Mouse (Mus musculus): ENCODE data around the gene Adam1b. TPM values are rescaled to one million over a fixed set of nuclear protein-coding genes. Genes with fewer than 3 reads are reported as not detected.

The Adam1b gene
- polyA plus RNA-seq (2015; fragmentation: Nextera tagmentation; extraction: Ambion mirVana): not detected in 2 replicates

DNA sequence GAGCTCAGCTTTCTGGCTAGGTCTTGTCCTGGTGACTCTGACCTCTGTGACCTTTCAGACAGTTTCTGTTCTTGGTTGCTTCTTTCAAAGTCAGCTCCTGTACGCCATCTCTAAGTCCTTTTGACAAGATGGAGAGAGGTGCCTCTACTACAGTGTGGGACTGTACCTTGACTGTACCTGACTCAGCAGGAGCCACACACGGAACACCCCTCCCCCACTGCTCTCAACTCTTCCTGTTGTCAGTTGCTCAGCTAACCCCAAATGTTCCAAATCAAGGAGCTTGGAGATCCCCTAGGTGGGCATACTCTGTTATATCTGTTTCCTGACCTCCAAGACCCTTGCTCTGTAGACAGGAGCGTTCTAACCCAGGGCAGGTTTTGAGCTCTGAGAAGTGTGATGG is at the start of gene Adam1b:
TSS of gene Adam1b (minus strand) at position 205 of the 400 bp plus-strand sequence.
- H3K36me3 ChIP-seq: no peaks in the 10 kb centered on the region
- no peaks in the 10 kb centered on the region for H3K27me3 ChIP-seq
- no peak for ATAC-seq (ENCODE audit: low FRiP score, low read depth)
- no peaks in the 10 kb centered on the region for H3K9me3 ChIP-seq
- H3K9ac ChIP-seq: no peak within 1 kb of the TSS
- no peaks in the 10 kb centered on the region for H3K4me1 ChIP-seq
- 78% methylated on average over 3 of the region's 3 CpGs for WGBS
- H3K4me3 ChIP-seq: no peak within 1 kb of the TSS
- H3K4me2 ChIP-seq (replicated peaks): no peak within 1 kb of the TSS
- no peak within 1 kb of the TSS for H3K27ac ChIP-seq

DNA sequence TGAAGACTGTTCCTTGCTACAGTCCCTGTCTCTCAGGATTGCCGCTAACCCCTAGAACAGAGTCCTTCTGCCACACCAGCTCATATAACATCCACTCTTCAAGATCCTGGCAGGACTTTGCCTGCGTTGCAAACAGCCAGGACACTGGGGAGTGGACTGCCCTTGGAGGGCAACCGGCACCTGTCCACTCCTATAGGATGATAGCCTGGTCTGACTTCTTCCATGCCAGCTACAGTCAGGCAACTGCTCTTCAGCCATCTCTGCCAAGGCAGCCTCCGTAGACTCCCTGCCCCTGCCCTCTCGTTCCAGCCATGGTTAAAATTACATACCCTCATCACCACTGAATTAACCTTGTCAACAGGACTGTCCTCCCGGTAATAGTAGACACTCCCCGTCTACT is 46.0 kb upstream of the Adam1b start:
- H3K27me3 ChIP-seq: no peaks in the 10 kb centered on the region
- H3K4me1 ChIP-seq: peaks cover 12% of the 10 kb centered on the region
- WGBS: 86% methylated on average over 7 of the region's 7 CpGs
- H3K36me3 ChIP-seq: no peaks in the 10 kb centered on the region
- no peak for ATAC-seq (ENCODE audit: low FRiP score, low read depth)
- 0 out of 2 replicates have a peak, but pooled peaks cover 5% of the 10 kb centered on the region for H3K9me3 ChIP-seq
- H3K4me3 ChIP-seq: no peak overlapping the region
- no peak overlapping the region for H3K27ac ChIP-seq
- no peak overlapping the region for H3K9ac ChIP-seq
- H3K4me2 ChIP-seq (replicated peaks): no peak overlapping the region

DNA sequence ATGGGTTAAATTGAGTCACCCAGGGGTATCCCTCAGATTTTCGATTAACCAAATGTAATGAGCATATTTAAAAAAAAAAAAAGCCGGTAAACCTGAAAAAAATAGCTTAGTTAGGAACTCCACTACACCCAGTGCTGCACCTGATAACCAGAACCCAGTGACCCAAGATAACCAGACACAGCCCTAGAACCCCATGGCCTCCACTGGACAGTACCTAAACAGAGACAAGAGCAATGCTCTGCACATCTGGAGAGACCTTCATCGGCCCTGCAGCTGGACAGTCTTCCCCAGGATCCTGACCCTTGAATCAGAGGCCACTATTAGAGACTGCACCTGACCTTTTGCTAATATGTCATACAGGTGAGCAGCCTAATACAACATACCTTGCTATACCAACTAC is 43.8 kb upstream of the Adam1b start:
- H3K9ac ChIP-seq: no peak overlapping the region
- WGBS: 94% methylated on average over 3 of the region's 3 CpGs
- peak overlapping the region; percentile 87; the same call in 1 of the 2 replicates for H3K4me2 ChIP-seq (replicated peaks)
- H3K4me3 ChIP-seq: no peak overlapping the region
- no peaks in the 10 kb centered on the region for H3K27me3 ChIP-seq
- 0 out of 2 replicates have a peak, but pooled peaks cover 5% of the 10 kb centered on the region for H3K9me3 ChIP-seq
- no peaks in the 10 kb centered on the region for H3K36me3 ChIP-seq
- H3K4me1 ChIP-seq: peaks cover 20% of the 10 kb centered on the region
- no peak for ATAC-seq (ENCODE audit: low FRiP score, low read depth)
- H3K27ac ChIP-seq: no peak overlapping the region

DNA sequence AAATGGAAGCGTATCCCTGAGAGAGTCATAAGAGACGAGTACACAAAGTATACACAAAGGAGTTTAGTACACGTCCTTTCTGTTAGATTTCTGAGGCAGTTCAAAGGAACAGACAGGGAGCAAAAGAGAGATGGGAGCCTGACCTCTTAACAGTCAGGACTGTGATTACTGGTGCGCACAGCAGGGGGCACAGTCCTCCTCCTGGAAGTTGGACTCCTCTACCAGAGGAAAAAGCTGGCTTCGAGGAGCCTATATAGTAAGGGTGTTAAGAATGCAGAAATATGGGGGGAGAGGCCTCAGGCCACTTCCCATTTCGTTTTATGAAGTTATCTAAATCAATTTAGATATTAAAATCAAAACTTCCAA is 43.3 kb upstream of the Adam1b start:
- peak overlapping the region; percentile 94; the same call in 1 of the 2 replicates for H3K27ac ChIP-seq

DNA sequence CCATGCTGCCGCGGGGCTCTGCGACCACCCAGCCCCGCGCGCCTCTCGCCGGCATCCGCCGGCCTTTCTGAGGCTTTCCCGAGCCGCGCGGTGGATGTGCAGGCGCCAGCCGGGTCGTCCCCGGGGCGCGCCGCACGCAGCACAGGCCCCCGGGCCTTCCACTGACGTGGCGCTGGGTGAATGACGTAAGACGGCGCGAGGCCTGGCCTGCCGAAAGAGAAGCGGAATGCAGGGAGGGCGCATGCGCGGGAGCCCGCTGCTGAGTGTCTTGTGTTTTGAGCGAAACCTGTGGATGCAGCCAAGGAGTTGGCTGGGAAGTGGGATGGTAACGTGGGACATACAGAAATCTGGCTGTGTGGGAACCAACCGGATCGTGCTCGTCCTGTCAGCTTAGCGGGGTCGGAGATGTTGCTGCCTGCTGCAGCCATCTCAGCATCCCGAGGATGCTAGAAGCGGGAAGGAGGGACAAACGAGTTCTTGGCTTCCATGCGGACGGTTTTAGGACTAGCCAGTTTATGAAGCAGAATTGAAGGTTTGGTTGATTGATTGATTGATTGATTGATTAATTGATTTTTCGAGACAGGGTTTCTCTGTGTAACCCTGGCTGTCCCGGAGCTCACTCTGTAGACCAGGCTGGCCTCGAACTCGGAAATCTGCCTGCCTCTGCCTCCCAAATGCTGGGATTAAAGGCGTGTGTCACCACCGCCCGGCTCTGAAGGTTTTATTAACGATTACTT is 42.7 kb upstream of the Adam1b start, which contains the start of gene Mapkapk5:
TSS of gene Mapkapk5 (minus strand) at position 113 of the 737 bp plus-strand sequence.
- Histone ChIP-seq H3K4me1 (peaks cover 20% of the 10 kb centered on the region), H3K9me3 (0 out of 2 replicates have a peak, but pooled peaks cover 3% of the 10 kb centered on the region), H3K27ac (peak within 1 kb of the TSS; percentile 94), H3K9ac (peak within 1 kb of the TSS; percentile 98), H3K36me3 (no peaks in the 10 kb centered on the region), H3K27me3 (no peaks in the 10 kb centered on the region), H3K4me2 (replicated peaks) (peak within 1 kb of the TSS; percentile 87), H3K4me3 (peak within 1 kb of the TSS; percentile 85)
- ATAC-seq (ENCODE audit: low FRiP score, low read depth): peak; percentile 94
- 2% methylated on average over 54 of the region's 55 CpGs for WGBS

More for the DNA sequence above, 43.3 kb upstream of the Adam1b start:
- peak overlapping the region; percentile 98 for H3K9ac ChIP-seq
- peak overlapping the region; percentile 87 for H3K4me2 ChIP-seq (replicated peaks)
- H3K4me1 ChIP-seq: peaks cover 20% of the 10 kb centered on the region
- ATAC-seq (ENCODE audit: low FRiP score, low read depth): no peak
- no peaks in the 10 kb centered on the region for H3K27me3 ChIP-seq
- peak overlapping the region; percentile 85 for H3K4me3 ChIP-seq
- WGBS: 35% methylated on average over 6 of the region's 6 CpGs
- H3K9me3 ChIP-seq: 0 out of 2 replicates have a peak, but pooled peaks cover 5% of the 10 kb centered on the region
- no peaks in the 10 kb centered on the region for H3K36me3 ChIP-seq

DNA sequence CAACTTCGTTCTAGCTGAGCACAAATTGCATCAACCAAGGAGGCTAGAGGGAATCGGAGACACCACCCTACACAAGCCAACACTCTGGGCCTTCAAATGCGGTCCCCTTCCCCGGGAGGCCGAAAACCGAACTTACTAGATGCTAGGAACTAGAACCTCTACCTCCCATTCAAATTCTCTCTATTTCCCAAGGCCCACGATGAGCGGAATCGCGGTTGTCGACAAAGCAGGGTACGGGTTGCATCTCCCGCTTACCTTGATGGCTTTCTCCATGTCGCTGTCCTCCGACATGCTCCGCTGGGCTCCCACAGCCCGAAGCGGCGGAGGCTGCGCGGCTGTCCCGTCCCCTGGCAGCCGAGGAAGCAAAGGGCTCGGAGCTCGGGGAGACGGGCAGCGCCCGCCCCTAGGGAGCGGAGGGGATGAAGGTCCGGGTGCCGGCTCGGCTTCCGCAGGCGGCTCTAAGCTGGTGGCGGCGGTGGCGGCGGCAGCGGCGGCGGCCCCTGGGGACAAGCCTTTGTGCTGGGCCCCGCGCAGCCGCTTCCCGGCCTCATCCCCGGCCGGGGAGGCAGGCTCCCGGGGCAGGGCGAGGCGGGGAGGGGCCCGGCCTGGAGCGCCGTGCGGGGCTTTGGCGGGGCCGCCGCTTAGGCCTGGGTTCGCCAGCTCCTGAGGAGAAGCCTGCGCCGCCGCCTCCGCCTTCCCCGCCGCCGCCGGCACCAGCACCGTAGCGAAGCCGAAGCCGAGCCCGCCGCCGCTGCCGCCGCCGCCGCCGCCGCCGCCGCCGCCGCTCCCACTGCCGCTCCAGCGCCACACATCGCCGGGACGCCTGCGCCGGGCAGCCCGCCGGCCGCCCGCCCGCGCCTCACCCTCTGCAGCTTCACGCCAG is 41.9 kb upstream of the Adam1b start, which contains the start of the genes Adam1a and Gm42878:
TSS of gene Adam1a (minus strand) at position 573 of the 883 bp plus-strand sequence.
TSS of gene Gm42878 (minus strand) at position 573 of the 883 bp plus-strand sequence.
- Histone ChIP-seq H3K36me3 (no peaks in the 10 kb centered on the region), H3K27me3 (no peaks in the 10 kb centered on the region), H3K9ac (peak within 1 kb of the TSS; percentile 98), H3K9me3 (no peaks in the 10 kb centered on the region), H3K4me2 (replicated peaks) (peak within 1 kb of the TSS; percentile 87), H3K27ac (peak within 1 kb of the TSS; percentile 94), H3K4me3 (peak within 1 kb of the TSS; percentile 85), H3K4me1 (peaks cover 20% of the 10 kb centered on the region)
- 1% methylated on average over 81 of the region's 97 CpGs for WGBS
- peak; percentile 70 for ATAC-seq (ENCODE audit: low FRiP score, low read depth)

DNA sequence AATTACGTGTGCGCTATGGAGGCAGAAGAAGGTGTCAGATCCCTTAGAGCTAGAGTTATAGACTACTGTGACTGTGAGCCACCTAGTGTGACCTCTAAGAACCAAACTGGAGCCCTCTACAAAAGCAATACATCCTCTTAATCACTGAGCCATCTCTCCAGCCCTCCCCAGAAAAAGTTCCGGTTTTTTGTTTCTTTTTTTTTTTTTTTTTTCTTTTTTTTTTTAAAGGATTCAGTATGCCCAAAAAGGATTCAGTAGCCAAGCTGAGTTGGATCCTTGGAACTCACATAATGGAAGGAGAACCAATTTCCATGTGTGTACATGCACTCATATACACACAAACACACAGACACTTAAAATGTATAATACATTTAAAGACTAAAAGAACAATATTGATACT is 40.1 kb upstream of the Adam1b start:
- WGBS: 78% methylated on average over 3 of the region's 3 CpGs
- Histone ChIP-seq H3K4me3 (no peak overlapping the region), H3K27me3 (no peaks in the 10 kb centered on the region), H3K4me1 (peaks cover 20% of the 10 kb centered on the region), H3K27ac (no peak overlapping the region), H3K4me2 (replicated peaks) (no peak overlapping the region), H3K9me3 (no peaks in the 10 kb centered on the region), H3K9ac (no peak overlapping the region), H3K36me3 (peaks cover 8% of the 10 kb centered on the region)
- ATAC-seq (ENCODE audit: low FRiP score, low read depth): no peak

DNA sequence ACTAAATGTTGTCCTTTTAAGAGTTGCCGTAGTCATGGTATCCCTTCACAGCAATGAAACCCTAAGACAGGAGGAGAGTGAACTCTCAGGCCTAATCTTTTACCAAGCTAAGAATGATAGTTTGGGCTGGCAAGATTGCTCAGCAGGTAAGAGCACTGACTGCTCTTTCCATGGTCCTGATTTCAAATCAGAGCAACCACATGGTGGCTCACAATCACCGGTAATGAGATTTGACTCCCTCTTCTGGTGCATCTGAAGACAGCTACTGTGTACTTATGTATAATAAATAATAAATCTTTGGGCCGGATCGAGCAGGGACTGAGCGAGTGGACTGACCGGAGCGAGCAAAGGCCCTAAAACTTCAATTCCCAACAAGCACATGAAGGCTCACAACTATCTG is 38.0 kb upstream of the Adam1b start:
- Histone ChIP-seq H3K9ac (no peak overlapping the region), H3K4me1 (peaks cover 13% of the 10 kb centered on the region), H3K36me3 (peaks cover 27% of the 10 kb centered on the region), H3K27ac (no peak overlapping the region), H3K4me2 (replicated peaks) (no peak overlapping the region), H3K4me3 (no peak overlapping the region), H3K9me3 (no peaks in the 10 kb centered on the region), H3K27me3 (no peaks in the 10 kb centered on the region)
- no peak for ATAC-seq (ENCODE audit: low FRiP score, low read depth)
- 88% methylated on average over 7 of the region's 7 CpGs for WGBS

DNA sequence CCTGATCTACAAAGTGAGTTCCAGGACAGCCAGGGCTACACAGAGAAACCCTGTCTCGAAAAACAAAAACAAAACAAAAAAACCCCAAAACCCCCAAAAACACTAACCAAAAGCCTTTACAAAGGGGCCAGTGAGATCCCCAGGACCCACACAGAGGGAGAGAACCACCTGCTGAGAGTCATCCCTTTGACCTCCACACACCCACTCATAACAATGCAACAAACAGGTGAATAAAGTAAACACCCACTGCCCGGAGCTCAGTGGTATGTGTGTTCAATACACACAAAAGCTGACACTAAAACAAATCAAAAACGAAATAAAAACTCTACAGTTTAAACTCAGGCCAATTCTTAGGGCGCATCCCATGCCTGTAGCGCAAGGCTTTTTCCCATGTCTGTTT is 36.8 kb upstream of the Adam1b start:
- peaks cover 13% of the 10 kb centered on the region for H3K4me1 ChIP-seq
- no peaks in the 10 kb centered on the region for H3K27me3 ChIP-seq
- H3K27ac ChIP-seq: no peak overlapping the region
- H3K9me3 ChIP-seq: no peaks in the 10 kb centered on the region
- H3K4me3 ChIP-seq: no peak overlapping the region
- H3K36me3 ChIP-seq: peaks cover 38% of the 10 kb centered on the region
- H3K9ac ChIP-seq: no peak overlapping the region
- WGBS: 97% methylated on average over 5 of the region's 5 CpGs
- ATAC-seq (ENCODE audit: low FRiP score, low read depth): no peak
- no peak overlapping the region for H3K4me2 ChIP-seq (replicated peaks)

DNA sequence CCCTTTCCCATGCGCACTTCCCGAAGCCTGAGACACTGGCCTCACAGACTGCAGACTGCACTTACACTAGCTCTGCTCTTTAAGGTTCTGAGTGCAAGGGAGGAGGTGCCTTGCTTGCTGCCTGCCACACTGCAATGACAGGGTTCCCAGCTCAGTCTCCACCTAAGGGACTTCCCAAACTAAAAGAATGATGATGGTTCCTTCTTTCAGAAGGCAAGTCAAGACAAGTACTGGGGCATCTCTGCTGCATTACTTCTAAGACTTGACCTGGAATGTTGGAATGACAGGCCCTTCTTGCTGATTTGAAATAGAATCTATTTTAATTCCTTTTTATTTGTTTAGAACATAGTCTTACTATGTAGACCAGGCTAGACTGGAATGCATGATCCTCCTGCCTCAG is 34.4 kb upstream of the Adam1b start:
- Histone ChIP-seq H3K27me3 (no peaks in the 10 kb centered on the region), H3K4me1 (no peaks in the 10 kb centered on the region), H3K36me3 (peaks cover 62% of the 10 kb centered on the region), H3K4me2 (replicated peaks) (no peak overlapping the region), H3K4me3 (no peak overlapping the region), H3K9me3 (no peaks in the 10 kb centered on the region), H3K9ac (no peak overlapping the region), H3K27ac (no peak overlapping the region)
- ATAC-seq (ENCODE audit: low FRiP score, low read depth): no peak
- WGBS: 86% methylated on average over 2 of the region's 2 CpGs

DNA sequence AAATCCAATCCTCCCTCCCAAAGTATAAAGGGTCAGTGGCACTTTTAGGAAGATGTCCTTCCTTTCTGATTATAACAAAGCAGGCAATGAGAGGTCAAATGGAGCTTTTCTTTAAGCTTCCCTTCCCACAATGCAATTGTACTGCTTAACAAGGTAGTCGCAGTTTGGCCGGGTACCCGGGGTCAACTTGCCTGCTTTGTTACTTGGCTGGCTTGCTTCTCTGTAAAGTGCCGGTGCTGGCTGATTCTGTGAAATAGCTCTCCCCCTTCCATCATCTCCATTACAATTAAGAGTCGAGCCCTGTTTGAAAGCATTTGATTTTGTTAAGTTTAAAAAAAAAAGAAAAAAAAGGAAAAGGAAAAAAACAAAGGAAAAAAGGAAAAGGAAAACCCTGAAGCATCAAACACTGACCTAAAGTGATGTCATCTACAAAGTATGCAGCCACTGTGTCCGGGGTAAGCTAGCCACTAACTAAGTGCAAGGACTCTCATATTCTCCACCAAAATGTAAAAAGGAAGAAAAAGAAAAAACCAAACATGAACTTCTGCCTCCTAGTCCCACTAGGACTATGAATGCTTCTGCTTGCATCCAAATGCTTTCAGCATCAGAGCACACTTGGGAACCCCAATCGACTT is 33.8 kb upstream of the Adam1b start:
- Histone ChIP-seq H3K4me1 (no peaks in the 10 kb centered on the region), H3K4me3 (no peak overlapping the region), H3K27me3 (no peaks in the 10 kb centered on the region), H3K9me3 (no peaks in the 10 kb centered on the region), H3K4me2 (replicated peaks) (no peak overlapping the region), H3K27ac (no peak overlapping the region), H3K36me3 (peaks cover 67% of the 10 kb centered on the region), H3K9ac (no peak overlapping the region)
- WGBS: 80% methylated on average over 7 of the region's 7 CpGs
- no peak for ATAC-seq (ENCODE audit: low FRiP score, low read depth)

Measured in limb, embryonic 13.5 days (tissue).